Mouse (Mus musculus): ENCODE data around the gene Cfap298. TPM values are rescaled to one million over a fixed set of nuclear protein-coding genes. Genes with fewer than 3 reads are reported as not detected.

Cfap298 gene
- total and polyA plus RNA-seq, 3 experiments = 68.5 to 117 TPM; not detected in 1

- Histone ChIP-seq H3K4me3 (ENCODE audit: control insufficient read depth in 1 of 2, insufficient read depth in 1 of 2, low read depth in 2 of 2, low read length in 2 of 2) (no peak overlapping the region), H3K9ac (ENCODE audit: control insufficient read depth, low read depth, low read length, poor library complexity, severe bottlenecking) (no peak overlapping the region), H3K27ac (ENCODE audit: control insufficient read depth, low read depth, low read length) (no peak overlapping the region), H3K9me3 (replicated peaks; ENCODE audit: insufficient read depth, low read length) (no peaks in the 10 kb centered on the region), H3K27me3 (ENCODE audit: control insufficient read depth in 1 of 2, insufficient read depth in 2 of 2, low read length in 2 of 2) (no peaks in the 10 kb centered on the region), H3K79me2 (ENCODE audit: control insufficient read depth, insufficient read depth, low read length, poor library complexity) (no peaks in the 10 kb centered on the region), H3K36me3 (ENCODE audit: control insufficient read depth in 1 of 2, insufficient read depth in 2 of 2, low read length in 2 of 2) (peaks cover 0 to 3% of the 10 kb centered on the region in 2 experiments; a peak in 2 of 4 replicates), H3K4me1 (ENCODE audit: control insufficient read depth in 1 of 2, insufficient read depth in 2 of 2, low read length in 2 of 2) (no peaks in the 10 kb centered on the region)
- no peak for DNase-seq (ENCODE audit: low read depth, low spot score)
- TF ChIP-seq ZMIZ1 (IDR thresholded peaks at IDR 0.05; ENCODE audit: low read depth, low read length) = no peak
- TF ChIP-seq ZKSCAN1 (IDR thresholded peaks at IDR 0.05; ENCODE audit: low read depth, low read length) = no peak
- TF ChIP-seq HCFC1 (IDR thresholded peaks at IDR 0.05; ENCODE audit: low read depth, low read length) = no peak
- no peak for TF ChIP-seq BHLHE40 (IDR thresholded peaks at IDR 0.05; ENCODE audit: borderline replicate concordance, low read depth, low read length)
- TF ChIP-seq USF2 (IDR thresholded peaks at IDR 0.05; ENCODE audit: borderline replicate concordance in 1 of 2, insufficient read depth in 1 of 2, low read depth in 1 of 2, low read length in 2 of 2) = no peak
- TF ChIP-seq E2F4 (IDR thresholded peaks at IDR 0.05; ENCODE audit: borderline replicate concordance, low read depth, low read length) = no peak
- TF ChIP-seq ZNF384 (IDR thresholded peaks at IDR 0.05; ENCODE audit: low read depth, low read length) = no peak
- no peak for TF ChIP-seq MXI1 (IDR thresholded peaks at IDR 0.05; ENCODE audit: low read depth, low read length)
- TF ChIP-seq ELF1 (IDR thresholded peaks at IDR 0.05; ENCODE audit: low read depth, low read length) = no peak
- no peak for TF ChIP-seq CHD1 (IDR thresholded peaks at IDR 0.05; ENCODE audit: low read depth, low read length)
Measured at GRCm38 (mm10) chr16:90946977-90947376, 12.1 kb upstream of the Cfap298 start.

GRCm38 (mm10) chr16:90941246-90941645, 6.3 kb upstream of the Cfap298 start:
- TF ChIP-seq GABPA (IDR thresholded peaks at IDR 0.05; ENCODE audit: low read depth, low read length) = no peak
- TF ChIP-seq E2F4 (IDR thresholded peaks at IDR 0.05; ENCODE audit: borderline replicate concordance, low read depth, low read length) = no peak
- no peak for TF ChIP-seq ETS1 (IDR thresholded peaks at IDR 0.05; ENCODE audit: low read depth, low read length)
- TF ChIP-seq ZNF384 (IDR thresholded peaks at IDR 0.05; ENCODE audit: low read depth, low read length) = no peak
- TF ChIP-seq MAFK (IDR thresholded peaks at IDR 0.05; ENCODE audit: borderline replicate concordance, low read depth, low read length) = no peak
- TF ChIP-seq BHLHE40 (IDR thresholded peaks at IDR 0.05; ENCODE audit: borderline replicate concordance, low read depth, low read length) = no peak
- TF ChIP-seq RAD21 (IDR thresholded peaks at IDR 0.05; ENCODE audit: low read depth, low read length) = no peak
- TF ChIP-seq KAT2A (conservative IDR thresholded peaks at IDR 0.05; ENCODE audit: low read depth, low read length) = no peak
- TF ChIP-seq ZMIZ1 (IDR thresholded peaks at IDR 0.05; ENCODE audit: low read depth, low read length) = no peak
- no peak for TF ChIP-seq USF2 (IDR thresholded peaks at IDR 0.05; ENCODE audit: borderline replicate concordance in 1 of 2, insufficient read depth in 1 of 2, low read depth in 1 of 2, low read length in 2 of 2)
- no peak for TF ChIP-seq POLR2AphosphoS2 (IDR thresholded peaks at IDR 0.05; ENCODE audit: low read length)
- TF ChIP-seq MYB (IDR thresholded peaks at IDR 0.05; ENCODE audit: low read depth, low read length) = no peak
- TF ChIP-seq SMC3 (IDR thresholded peaks at IDR 0.05; ENCODE audit: low read depth, low read length) = no peak
- TF ChIP-seq TBP (IDR thresholded peaks at IDR 0.05; ENCODE audit: low read depth, low read length) = no peak
- H3K9me3 ChIP-seq (replicated peaks; ENCODE audit: insufficient read depth, low read length) = no peaks in the 10 kb centered on the region
- no peaks in the 10 kb centered on the region for H3K27me3 ChIP-seq (ENCODE audit: control insufficient read depth in 1 of 2, insufficient read depth in 2 of 2, low read length in 2 of 2)
- no peaks in the 10 kb centered on the region for H3K79me2 ChIP-seq (ENCODE audit: control insufficient read depth, insufficient read depth, low read length, poor library complexity)
- peaks cover 0 to 3% of the 10 kb centered on the region in 2 experiments; a peak in 2 of 4 replicates for H3K36me3 ChIP-seq (ENCODE audit: control insufficient read depth in 1 of 2, insufficient read depth in 2 of 2, low read length in 2 of 2)
- no peaks in the 10 kb centered on the region for H3K4me1 ChIP-seq (ENCODE audit: control insufficient read depth in 1 of 2, insufficient read depth in 2 of 2, low read length in 2 of 2)
- no peak overlapping the region for H3K27ac ChIP-seq (ENCODE audit: control insufficient read depth, low read depth, low read length)
- DNase-seq (ENCODE audit: low read depth, low spot score) = no peak
- H3K4me3 ChIP-seq (ENCODE audit: control insufficient read depth in 1 of 2, insufficient read depth in 1 of 2, low read depth in 2 of 2, low read length in 2 of 2) = no peak overlapping the region
- H3K9ac ChIP-seq (ENCODE audit: control insufficient read depth, low read depth, low read length, poor library complexity, severe bottlenecking) = no peak overlapping the region

Data from MEL (cell line).